Mouse (Mus musculus) midbrain, embryonic 11.5 days (tissue): Measurements from ENCODE around the gene Slc7a5. TPM values are rescaled to one million over a fixed set of nuclear protein-coding genes. Genes with fewer than 3 reads are reported as not detected.

Experiments
- ATAC-seq: fragments of 200-750 bp; cut with Nextera tagmentation; 2 replicates; pipeline ENCODE4 v1.8.0; 2017; ENCODE audit warnings: moderate TSS enrichment, moderate library complexity; ENCODE audit not compliant: low FRiP score
- DNase-seq: peaks from one replicate; pipeline ENCODE4 v3.0.0; 2015; ENCODE audit warnings: low spot score; ENCODE audit errors: missing footprints
- H3K27ac ChIP-seq: fragments of 300-500 bp; sonication (generic); 2 replicates; pipeline ENCODE4 v1.5.1; 2014; ENCODE audit warnings: low read depth, low read length
- H3K27me3 ChIP-seq: fragments of 300-500 bp; sonication (generic); 2 replicates; pipeline ENCODE4 v1.6.1; 2014; ENCODE audit warnings: mild to moderate bottlenecking, low read length, moderate library complexity, mixed read lengths; ENCODE audit not compliant: control insufficient read depth, insufficient read depth
- H3K36me3 ChIP-seq: fragments of 300-500 bp; sonication (generic); 2 replicates; pipeline ENCODE4 v1.6.1; 2014; ENCODE audit warnings: mild to moderate bottlenecking, low read length, moderate library complexity, mixed read lengths; ENCODE audit not compliant: control insufficient read depth, insufficient read depth
- H3K4me1 ChIP-seq: fragments of 300-500 bp; sonication (generic); 2 replicates; pipeline ENCODE4 v1.6.1; 2014; ENCODE audit warnings: low read length; ENCODE audit not compliant: control insufficient read depth, insufficient read depth
- H3K4me2 ChIP-seq: fragments of 300-500 bp; sonication (generic); 2 replicates; pipeline ENCODE4 v1.6.1; 2014; ENCODE audit warnings: mild to moderate bottlenecking, moderate library complexity
- H3K4me3 ChIP-seq: fragments of 300-500 bp; sonication (generic); 2 replicates; pipeline ENCODE4 v1.5.1; 2014; ENCODE audit warnings: low read depth, low read length
- H3K9ac ChIP-seq: fragments of 300-500 bp; sonication (generic); 2 replicates; pipeline ENCODE4 v1.6.1; 2014; ENCODE audit warnings: low read length
- H3K9me3 ChIP-seq: fragments of 300-500 bp; sonication (generic); 2 replicates; pipeline ENCODE4 v1.6.1; 2016; ENCODE audit warnings: low read length; ENCODE audit not compliant: control insufficient read depth
- WGBS: fragments of 180-500 bp; shearing (Covaris S2); extraction: QIAGEN DNeasy Blood & Tissue Kit; methylation state at CpG from one replicate; pipeline ENCODE4 v1.1.7; 2014; 5-methylcytosine and 5-hydroxymethylcytosine counted together
- polyA plus RNA-seq: library from polyadenylated mRNA; unstranded; fragments of >200 nt; fragmentation: Nextera tagmentation; extraction: Ambion mirVana; gene quantifications from 2 replicates; pipeline ENCODE4 v1.2.1, GENCODE M21; 2014

Slc7a5 gene
- polyA plus RNA-seq, 1 experiment from 2014 or later = 36.5 TPM

DNA sequence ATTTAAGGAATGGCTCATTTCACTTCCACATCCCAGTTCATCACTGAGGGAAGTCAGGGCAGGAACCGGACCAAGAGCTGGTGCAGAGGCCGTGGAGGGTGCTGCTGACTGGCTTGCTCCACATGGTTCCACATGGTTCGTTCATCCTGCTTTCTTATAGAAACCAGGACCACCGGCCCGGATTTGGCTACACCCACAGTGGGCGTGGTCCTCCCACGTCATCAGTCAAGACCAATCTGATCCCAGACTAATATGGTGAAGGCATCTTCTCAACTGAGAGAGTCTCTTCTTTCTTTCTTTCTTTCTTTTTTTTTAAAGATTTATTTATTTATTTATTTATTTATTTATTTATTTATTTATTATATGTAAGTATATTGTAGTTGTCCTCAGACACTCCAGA, 24.1 kb upstream of the Slc7a5 start:
- ATAC-seq (no peak), DNase-seq (peak; percentile 64)
- H3K9ac ChIP-seq = no peak overlapping the region
- H3K27ac ChIP-seq = no peak overlapping the region
- 87% methylated on average over 7 of the region's 7 CpGs for WGBS
- peaks cover 4% of the 10 kb centered on the region; the same call in 1 of the 2 replicates for H3K4me1 ChIP-seq
- H3K4me2 ChIP-seq = no peak overlapping the region
- no peaks in the 10 kb centered on the region for H3K36me3 ChIP-seq
- H3K9me3 ChIP-seq = no peaks in the 10 kb centered on the region
- no peak overlapping the region for H3K4me3 ChIP-seq
- H3K27me3 ChIP-seq = no peaks in the 10 kb centered on the region

DNA sequence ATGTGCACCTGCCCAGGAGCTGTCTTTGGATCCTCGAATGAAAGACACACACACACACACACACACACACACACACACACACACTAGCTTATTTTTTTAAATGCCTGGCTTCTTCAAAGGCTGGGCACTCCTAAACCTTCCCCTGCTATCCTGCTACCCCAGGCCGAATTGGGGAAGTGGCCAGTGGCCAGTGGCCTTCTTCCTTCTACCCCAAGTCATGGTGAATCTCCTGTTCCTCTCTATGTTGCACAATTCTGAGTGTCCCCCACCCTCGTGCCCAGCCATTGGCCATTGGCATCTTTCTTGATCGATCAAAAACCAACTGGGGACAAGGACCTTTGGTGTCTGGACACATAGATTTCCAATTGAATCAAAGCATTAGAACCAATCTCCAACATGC, 22.6 kb upstream of the Slc7a5 start:
- Histone ChIP-seq H3K27me3 (no peaks in the 10 kb centered on the region), H3K4me2 (no peak overlapping the region), H3K9me3 (no peaks in the 10 kb centered on the region), H3K4me1 (no peaks in the 10 kb centered on the region), H3K4me3 (no peak overlapping the region), H3K27ac (no peak overlapping the region), H3K9ac (no peak overlapping the region), H3K36me3 (no peaks in the 10 kb centered on the region)
- DNase-seq (no peak), ATAC-seq (no peak)
- WGBS = 85% methylated on average over 4 of the region's 4 CpGs

DNA sequence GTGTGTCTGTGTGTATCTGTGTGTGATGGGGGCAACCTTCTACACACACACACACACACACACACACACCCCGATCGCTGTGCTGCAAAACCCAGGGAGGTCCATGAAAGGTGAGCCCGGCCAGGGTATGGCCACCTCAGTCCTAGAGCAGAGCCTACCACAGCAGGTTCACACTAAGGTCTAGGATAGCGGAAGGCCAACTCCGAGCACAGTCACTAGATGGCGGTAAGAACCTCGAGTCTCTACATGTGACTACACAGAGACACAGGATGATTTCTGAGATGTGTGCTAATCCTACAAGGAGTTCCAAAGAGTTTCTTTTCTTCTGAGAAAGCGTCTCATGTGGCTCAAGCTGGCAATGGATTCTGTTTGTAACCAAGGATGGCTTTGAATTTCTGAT, 19.8 kb upstream of the Slc7a5 start:
- Histone ChIP-seq H3K4me3 (no peak overlapping the region), H3K36me3 (no peaks in the 10 kb centered on the region), H3K27me3 (no peaks in the 10 kb centered on the region), H3K4me1 (no peaks in the 10 kb centered on the region), H3K4me2 (no peak overlapping the region), H3K27ac (no peak overlapping the region), H3K9ac (no peak overlapping the region), H3K9me3 (no peaks in the 10 kb centered on the region)
- DNase-seq (peak; percentile 89), ATAC-seq (0 out of 2 replicates have a peak, but pooled peaks have one; percentile 48)
- 49% methylated on average over 8 of the region's 8 CpGs for WGBS

DNA sequence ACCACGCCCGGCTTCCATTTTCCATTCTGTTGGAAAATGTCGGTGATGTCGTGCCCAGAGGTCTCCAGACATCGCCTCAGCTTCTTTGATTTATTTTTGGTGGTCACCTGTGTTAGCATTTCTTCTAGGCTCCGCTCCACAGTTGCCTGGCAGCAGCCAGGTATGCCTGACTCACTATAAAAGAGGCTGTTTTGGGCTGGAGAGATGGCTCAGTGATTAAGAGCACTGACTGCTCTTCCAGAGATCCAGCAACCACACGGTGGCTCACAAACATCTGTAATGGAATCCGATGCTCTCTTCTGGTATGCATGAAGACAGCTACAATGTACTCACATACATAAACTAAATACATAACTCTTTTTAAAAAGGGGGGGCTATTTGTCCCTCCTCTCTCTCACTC, 18.8 kb upstream of the Slc7a5 start:
- no peaks in the 10 kb centered on the region for H3K4me1 ChIP-seq
- ATAC-seq (no peak), DNase-seq (no peak)
- H3K36me3 ChIP-seq = no peaks in the 10 kb centered on the region
- H3K4me2 ChIP-seq = no peak overlapping the region
- no peak overlapping the region for H3K27ac ChIP-seq
- no peaks in the 10 kb centered on the region for H3K9me3 ChIP-seq
- H3K9ac ChIP-seq = no peak overlapping the region
- no peaks in the 10 kb centered on the region for H3K27me3 ChIP-seq
- 66% methylated on average over 8 of the region's 8 CpGs for WGBS
- no peak overlapping the region for H3K4me3 ChIP-seq

DNA sequence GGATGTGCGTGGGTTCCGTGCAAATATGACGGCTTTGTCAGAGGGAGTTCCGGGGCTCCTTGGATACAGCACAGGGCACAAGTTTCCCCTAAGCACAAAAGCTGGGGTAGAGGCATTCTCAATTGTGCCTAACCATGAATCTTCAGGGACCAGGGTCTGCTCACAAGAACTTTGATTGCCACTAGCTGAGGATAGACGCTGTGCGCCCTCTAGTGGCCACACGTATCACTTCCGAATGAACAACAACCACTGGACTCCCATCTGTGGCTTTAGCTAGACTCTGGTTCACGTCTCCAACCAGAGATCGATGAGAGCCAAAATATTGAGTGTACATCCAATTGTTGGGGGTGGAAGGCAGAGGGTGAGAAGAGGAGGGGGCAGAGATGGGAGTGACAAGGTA, 18.1 kb upstream of the Slc7a5 start:
- H3K27ac ChIP-seq = no peak overlapping the region
- H3K36me3 ChIP-seq = no peaks in the 10 kb centered on the region
- no peak overlapping the region for H3K4me2 ChIP-seq
- H3K4me3 ChIP-seq = no peak overlapping the region
- no peaks in the 10 kb centered on the region for H3K4me1 ChIP-seq
- no peaks in the 10 kb centered on the region for H3K9me3 ChIP-seq
- DNase-seq (peak; percentile 96), ATAC-seq (no peak)
- no peak overlapping the region for H3K9ac ChIP-seq
- H3K27me3 ChIP-seq = no peaks in the 10 kb centered on the region
- WGBS = 29% methylated on average over 10 of the region's 10 CpGs

DNA sequence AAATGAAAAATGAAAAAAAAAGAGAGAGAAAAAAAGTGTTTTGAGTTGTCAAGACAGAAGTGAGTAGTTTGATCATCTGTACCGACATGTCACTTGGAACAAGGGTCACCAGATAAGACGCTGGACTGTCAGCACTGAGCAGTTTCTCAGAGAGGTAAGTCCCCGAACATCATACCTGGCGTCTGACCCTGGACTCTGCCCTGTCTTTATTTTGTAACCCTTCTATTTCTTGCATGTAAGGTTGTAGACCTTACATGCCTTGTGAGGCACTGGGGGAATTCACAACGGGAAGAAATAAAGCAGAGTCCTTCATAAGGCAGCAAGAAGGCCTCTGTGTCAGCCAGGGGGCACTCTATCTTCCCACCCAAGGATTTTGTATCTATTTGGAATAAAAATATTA, 17.2 kb upstream of the Slc7a5 start:
- ATAC-seq (no peak), DNase-seq (peak; percentile 54)
- no peaks in the 10 kb centered on the region for H3K27me3 ChIP-seq
- no peaks in the 10 kb centered on the region for H3K36me3 ChIP-seq
- H3K9me3 ChIP-seq = no peaks in the 10 kb centered on the region
- no peak overlapping the region for H3K27ac ChIP-seq
- H3K4me3 ChIP-seq = no peak overlapping the region
- 81% methylated on average over 5 of the region's 5 CpGs for WGBS
- H3K4me2 ChIP-seq = no peak overlapping the region
- H3K9ac ChIP-seq = no peak overlapping the region
- H3K4me1 ChIP-seq = no peaks in the 10 kb centered on the region

DNA sequence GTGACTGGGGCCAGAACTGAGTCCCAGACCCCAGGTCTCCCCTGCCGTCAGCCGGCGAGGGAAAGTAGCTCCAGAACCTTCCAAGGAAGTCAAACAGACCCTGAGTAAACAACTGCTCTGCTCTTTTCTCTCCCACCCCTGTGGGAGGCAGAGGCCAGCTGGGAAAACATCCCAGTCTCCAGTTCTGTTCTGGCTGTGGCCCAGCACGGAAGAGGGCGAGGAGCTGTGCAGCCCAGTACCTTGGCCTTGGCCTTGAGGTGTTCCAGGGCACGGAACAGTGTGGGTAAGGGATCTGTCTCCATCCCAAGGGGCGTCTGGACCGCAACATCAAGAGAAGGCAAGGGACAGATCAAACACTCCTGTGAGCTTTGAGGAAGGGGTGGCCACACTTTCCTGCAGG, 14.6 kb upstream of the Slc7a5 start:
- WGBS = 79% methylated on average over 8 of the region's 8 CpGs
- H3K27ac ChIP-seq = no peak overlapping the region
- no peaks in the 10 kb centered on the region for H3K36me3 ChIP-seq

DNA sequence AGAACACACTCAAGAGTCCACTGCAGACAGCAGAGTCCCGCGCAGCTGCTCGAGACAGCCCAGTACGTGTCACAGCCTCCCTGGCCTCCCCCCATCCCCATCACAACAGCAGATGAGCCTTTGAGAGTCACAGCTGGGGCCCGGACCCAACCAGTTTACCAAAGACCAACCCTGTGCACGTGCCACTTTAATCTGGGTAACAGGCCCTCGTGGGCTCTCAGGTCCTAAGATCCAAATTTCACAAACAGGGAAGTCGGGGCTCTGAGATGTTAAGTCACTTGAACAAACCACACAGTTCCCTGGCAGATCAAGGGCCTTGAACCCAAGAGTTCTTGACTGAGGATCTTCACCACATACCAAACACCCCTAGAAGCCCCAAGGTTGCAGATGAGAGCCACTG, 14.1 kb upstream of the Slc7a5 start:
- WGBS = 78% methylated on average over 8 of the region's 8 CpGs
- Histone ChIP-seq H3K4me2 (no peak overlapping the region), H3K4me3 (no peak overlapping the region), H3K27ac (no peak overlapping the region), H3K9ac (no peak overlapping the region), H3K4me1 (no peaks in the 10 kb centered on the region), H3K9me3 (no peaks in the 10 kb centered on the region), H3K27me3 (no peaks in the 10 kb centered on the region), H3K36me3 (no peaks in the 10 kb centered on the region)
- DNase-seq (peak; percentile 81), ATAC-seq (no peak)

More for the DNA sequence above, 14.6 kb upstream of the Slc7a5 start:
- Histone ChIP-seq H3K4me3 (no peak overlapping the region), H3K4me2 (no peak overlapping the region), H3K4me1 (no peaks in the 10 kb centered on the region), H3K9me3 (no peaks in the 10 kb centered on the region), H3K9ac (no peak overlapping the region), H3K27me3 (no peaks in the 10 kb centered on the region)
- ATAC-seq (no peak), DNase-seq (peak; percentile 72)

DNA sequence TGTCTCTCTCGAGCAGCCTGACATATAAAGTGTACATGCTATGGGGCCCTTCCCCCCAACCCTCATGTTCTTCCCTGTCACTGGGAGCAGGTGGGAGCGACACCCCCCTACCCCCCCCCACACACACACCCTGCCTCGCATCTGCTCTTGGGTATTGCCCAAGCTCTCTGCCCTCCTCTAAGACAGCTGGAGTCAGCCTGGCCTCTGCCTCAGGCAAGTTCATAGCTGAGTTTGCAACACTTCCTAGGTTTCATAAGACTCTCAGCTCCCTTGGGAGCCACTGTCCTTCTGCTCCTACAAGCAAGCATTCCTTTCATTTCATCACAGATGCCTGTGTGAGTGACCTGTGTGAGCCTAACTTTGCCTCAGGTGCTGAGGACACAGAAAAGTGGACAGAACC, 12.2 kb upstream of the Slc7a5 start:
- ATAC-seq (no peak), DNase-seq (peak; percentile 69)
- H3K4me1 ChIP-seq = no peaks in the 10 kb centered on the region
- no peaks in the 10 kb centered on the region for H3K36me3 ChIP-seq
- H3K9ac ChIP-seq = no peak overlapping the region
- H3K27ac ChIP-seq = no peak overlapping the region
- 45% methylated on average over 3 of the region's 3 CpGs for WGBS
- no peak overlapping the region for H3K4me2 ChIP-seq
- H3K4me3 ChIP-seq = no peak overlapping the region
- H3K9me3 ChIP-seq = no peaks in the 10 kb centered on the region
- H3K27me3 ChIP-seq = no peaks in the 10 kb centered on the region

DNA sequence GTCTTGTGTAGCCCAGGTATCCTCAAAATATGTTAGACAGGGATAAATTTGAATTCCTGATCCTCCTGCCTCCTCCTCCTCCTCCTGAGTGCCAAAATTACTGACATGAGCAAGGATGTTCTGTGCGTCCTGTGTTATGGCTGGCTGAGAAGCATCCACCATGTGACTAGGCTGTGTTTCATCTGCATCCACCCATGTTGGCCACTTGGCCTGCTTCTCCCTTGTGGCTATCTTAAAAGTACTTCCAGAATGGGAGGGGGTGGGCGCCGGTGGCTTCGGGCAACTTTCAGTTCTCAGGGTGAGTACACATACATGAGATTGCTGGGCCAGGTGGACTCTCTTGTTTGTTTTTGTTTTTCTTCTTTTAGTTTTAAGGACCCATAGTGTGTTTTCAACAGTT, 11.7 kb upstream of the Slc7a5 start:
- Histone ChIP-seq H3K9me3 (no peaks in the 10 kb centered on the region), H3K4me2 (no peak overlapping the region), H3K27me3 (no peaks in the 10 kb centered on the region), H3K4me1 (0 out of 2 replicates have a peak, but pooled peaks cover 1% of the 10 kb centered on the region), H3K36me3 (no peaks in the 10 kb centered on the region), H3K9ac (no peak overlapping the region), H3K27ac (no peak overlapping the region), H3K4me3 (no peak overlapping the region)
- 78% methylated on average over 4 of the region's 4 CpGs for WGBS
- ATAC-seq (no peak), DNase-seq (no peak)
